Mouse (Mus musculus): ENCODE data around the gene Atp5j. TPM values are rescaled to one million over a fixed set of nuclear protein-coding genes. Genes with fewer than 3 reads are reported as not detected.

Atp5j gene
- total and polyA plus RNA-seq, 3 experiments = 191 to 240 TPM; not detected in 1

DNA sequence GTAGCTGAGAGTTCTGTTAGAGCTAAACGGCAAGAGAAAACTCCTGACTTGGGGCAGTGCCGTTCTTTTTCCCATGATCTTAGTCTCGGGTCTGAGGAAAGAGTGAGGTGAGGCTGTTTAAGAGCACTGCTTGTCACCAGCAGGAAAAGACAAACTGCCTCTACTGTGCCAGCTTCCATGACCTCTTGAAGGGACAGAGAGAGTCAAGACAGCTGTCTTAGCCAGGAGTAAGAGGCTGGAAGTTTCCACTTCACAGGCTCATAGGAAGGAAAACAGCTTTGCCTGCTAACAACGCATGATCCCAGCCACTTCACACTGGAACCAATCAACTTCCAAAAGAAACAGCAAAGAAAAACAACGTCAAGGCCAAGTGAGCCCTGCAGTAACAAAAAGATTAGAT lies 3.7 kb downstream of the Atp5j start:
- Histone ChIP-seq H3K27me3 (ENCODE audit: control insufficient read depth in 1 of 2, insufficient read depth in 2 of 2, low read length in 2 of 2) (no peaks in the 10 kb centered on the region), H3K4me3 (ENCODE audit: control insufficient read depth in 1 of 2, insufficient read depth in 1 of 2, low read depth in 2 of 2, low read length in 2 of 2) (no peak overlapping the region), H3K4me1 (ENCODE audit: control insufficient read depth in 1 of 2, insufficient read depth in 2 of 2, low read length in 2 of 2) (peaks cover 0 to 3% of the 10 kb centered on the region in 2 experiments; a peak in 2 of 4 replicates), H3K9me3 (replicated peaks; ENCODE audit: insufficient read depth, low read length) (no peaks in the 10 kb centered on the region), H3K79me2 (ENCODE audit: control insufficient read depth, insufficient read depth, low read length, poor library complexity) (peaks cover 41% of the 10 kb centered on the region), H3K27ac (ENCODE audit: control insufficient read depth, low read depth, low read length) (no peak overlapping the region), H3K9ac (ENCODE audit: control insufficient read depth, low read depth, low read length, poor library complexity, severe bottlenecking) (no peak overlapping the region), H3K36me3 (ENCODE audit: control insufficient read depth in 1 of 2, insufficient read depth in 2 of 2, low read length in 2 of 2) (peaks cover 16 to 24% of the 10 kb centered on the region in 2 experiments)
- DNase-seq (ENCODE audit: low read depth, low spot score) = no peak
- TF ChIP-seq SIN3A (IDR thresholded peaks at IDR 0.05; ENCODE audit: low read length) (no peak), CHD1 (IDR thresholded peaks at IDR 0.05; ENCODE audit: low read depth, low read length) (no peak), POLR2A (IDR thresholded peaks at IDR 0.05; ENCODE audit: control insufficient read depth in 1 of 2, insufficient read depth in 1 of 2, low read depth in 1 of 2, low read length in 2 of 2, poor library complexity in 1 of 2) (no peak), MAZ (IDR thresholded peaks at IDR 0.05; ENCODE audit: low read depth, low read length) (no peak), BHLHE40 (IDR thresholded peaks at IDR 0.05; ENCODE audit: borderline replicate concordance, low read depth, low read length) (no peak), NELFE (IDR thresholded peaks at IDR 0.05; ENCODE audit: low read depth, low read length) (no peak), NRF1 (IDR thresholded peaks at IDR 0.05; ENCODE audit: insufficient read depth, low read depth, low read length, poor library complexity, severe bottlenecking) (no peak), SMC3 (IDR thresholded peaks at IDR 0.05; ENCODE audit: low read depth, low read length) (no peak), MEF2A (IDR thresholded peaks at IDR 0.05; ENCODE audit: extremely low read depth, insufficient replicate concordance, low read depth, low read length, poor library complexity, severe bottlenecking) (no peak), USF1 (IDR thresholded peaks at IDR 0.05; ENCODE audit: low read depth, low read length) (no peak), RCOR1 (IDR thresholded peaks at IDR 0.05; ENCODE audit: low read depth, low read length) (no peak), TBP (IDR thresholded peaks at IDR 0.05; ENCODE audit: low read depth, low read length) (no peak), USF2 (IDR thresholded peaks at IDR 0.05; ENCODE audit: borderline replicate concordance in 1 of 2, insufficient read depth in 1 of 2, low read depth in 1 of 2, low read length in 2 of 2) (no peak), CTCF (IDR thresholded peaks at IDR 0.05 in 2 of 3, conservative IDR thresholded peaks at IDR 0.05 in 1 of 3; ENCODE audit: control insufficient read depth in 1 of 3, insufficient read depth in 1 of 3, low read depth in 2 of 3, low read length in 3 of 3, poor library complexity in 1 of 3, severe bottlenecking in 1 of 3) (no peak), ZMIZ1 (IDR thresholded peaks at IDR 0.05; ENCODE audit: low read depth, low read length) (no peak), TAL1 (IDR thresholded peaks at IDR 0.05; ENCODE audit: low read length) (no peak), ZNF384 (IDR thresholded peaks at IDR 0.05; ENCODE audit: low read depth, low read length) (no peak), ZKSCAN1 (IDR thresholded peaks at IDR 0.05; ENCODE audit: low read depth, low read length) (no peak), POLR2AphosphoS2 (IDR thresholded peaks at IDR 0.05; ENCODE audit: low read length) (no peak), ELF1 (IDR thresholded peaks at IDR 0.05; ENCODE audit: low read depth, low read length) (no peak)

DNA sequence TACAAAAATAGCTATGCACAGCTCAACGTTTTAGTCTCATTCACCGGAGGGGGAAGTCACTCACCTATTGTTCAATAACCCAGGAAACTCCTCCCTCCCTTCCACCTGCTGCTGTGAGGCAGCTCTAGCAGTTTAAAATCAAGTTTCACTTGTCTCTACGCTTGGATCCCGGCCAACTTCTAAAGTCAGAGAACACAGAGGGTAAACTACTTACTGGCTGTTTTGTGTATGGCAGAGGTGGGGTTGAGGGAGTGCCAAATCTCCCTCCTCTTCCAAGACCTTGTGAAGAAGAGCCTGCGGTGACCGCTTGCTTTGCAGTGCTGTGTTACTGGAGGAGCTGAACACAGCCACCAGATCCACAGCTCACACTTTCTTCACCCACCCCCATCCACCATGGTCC lies 10.4 kb downstream of the Atp5j start:
- H3K9ac ChIP-seq (ENCODE audit: control insufficient read depth, low read depth, low read length, poor library complexity, severe bottlenecking) = no peak overlapping the region
- H3K79me2 ChIP-seq (ENCODE audit: control insufficient read depth, insufficient read depth, low read length, poor library complexity) = no peaks in the 10 kb centered on the region
- peaks cover 0 to 18% of the 10 kb centered on the region in 2 experiments for H3K36me3 ChIP-seq (ENCODE audit: control insufficient read depth in 1 of 2, insufficient read depth in 2 of 2, low read length in 2 of 2)
- H3K4me1 ChIP-seq (ENCODE audit: control insufficient read depth in 1 of 2, insufficient read depth in 2 of 2, low read length in 2 of 2) = no peaks in the 10 kb centered on the region
- H3K9me3 ChIP-seq (replicated peaks; ENCODE audit: insufficient read depth, low read length) = no peaks in the 10 kb centered on the region
- no peak overlapping the region for H3K27ac ChIP-seq (ENCODE audit: control insufficient read depth, low read depth, low read length)
- no peaks in the 10 kb centered on the region for H3K27me3 ChIP-seq (ENCODE audit: control insufficient read depth in 1 of 2, insufficient read depth in 2 of 2, low read length in 2 of 2)
- no peak for TF ChIP-seq ZMIZ1 (IDR thresholded peaks at IDR 0.05; ENCODE audit: low read depth, low read length)
- no peak for TF ChIP-seq TBP (IDR thresholded peaks at IDR 0.05; ENCODE audit: low read depth, low read length)
- no peak for TF ChIP-seq TCF12 (IDR thresholded peaks at IDR 0.05; ENCODE audit: low read depth, low read length)
- no peak for TF ChIP-seq E2F4 (IDR thresholded peaks at IDR 0.05; ENCODE audit: borderline replicate concordance, low read depth, low read length)
- TF ChIP-seq SIN3A (IDR thresholded peaks at IDR 0.05; ENCODE audit: low read length) = no peak
- no peak for DNase-seq (ENCODE audit: low read depth, low spot score)
- no peak overlapping the region for H3K4me3 ChIP-seq (ENCODE audit: control insufficient read depth in 1 of 2, insufficient read depth in 1 of 2, low read depth in 2 of 2, low read length in 2 of 2)

Data from MEL (cell line).